Mouse (Mus musculus) spleen, adult 2 months (tissue): ENCODE results near the gene Hsph1.

Experiments
- CTCF ChIP-seq: fragments of 200-500 bp; IDR thresholded peaks from 2 replicates; pipeline ENCODE4 v1.5.1; 2011; ENCODE audit warnings: mild to moderate bottlenecking, inconsistent platforms; ENCODE audit not compliant: insufficient read depth, insufficient read length, insufficient replicate concordance; ENCODE audit errors: extremely low read depth
- POLR2A ChIP-seq: fragments of 200-500 bp; IDR thresholded peaks from 2 replicates; pipeline ENCODE4 v1.6.1; 2011; ENCODE audit warnings: low read depth, low read length, inconsistent platforms

DNA sequence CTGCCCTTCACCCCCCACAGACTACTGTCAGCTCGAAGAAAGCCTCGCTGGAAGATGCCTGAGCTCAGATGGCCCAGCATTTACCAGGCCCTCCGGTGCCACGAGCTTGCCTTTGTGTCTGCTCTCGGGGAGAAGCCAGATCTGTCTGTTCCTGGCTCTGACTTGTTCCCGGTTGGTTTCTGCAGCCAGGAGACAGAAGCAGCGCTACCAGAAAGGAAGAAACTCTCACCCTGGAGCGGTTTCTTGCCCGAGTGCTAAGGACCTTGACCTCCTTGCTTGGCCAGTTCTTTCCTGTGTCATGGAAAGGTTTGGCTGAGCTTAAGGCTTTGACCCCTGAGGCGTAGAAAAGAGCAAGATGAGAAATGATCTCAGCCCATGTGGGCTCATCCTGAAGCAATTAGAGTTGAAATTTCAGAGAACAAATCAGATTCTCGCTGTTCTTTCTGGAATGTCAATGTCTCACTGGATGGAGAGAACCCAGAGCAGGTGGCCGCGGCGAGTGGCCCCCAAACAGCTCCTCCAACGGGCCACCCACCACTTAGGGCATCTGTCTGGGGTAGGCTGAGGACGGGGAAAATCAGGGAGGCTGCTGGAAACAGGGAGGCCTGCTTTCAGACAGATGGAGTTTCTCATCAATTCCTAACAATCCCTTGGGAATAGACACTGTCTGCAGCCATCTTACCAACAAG lies 24.6 kb downstream of the Hsph1 start:
- TF ChIP-seq CTCF (no peak), POLR2A (no peak)
